Comparison of ENCODE assay signal across 11 mouse cellular contexts in genomic region chr19:26770592-26770991, GRCm38 (mm10).
A peak's percentile ranks its signal among the peaks of the same experiment; 100 is the strongest.
DNase-seq lines count a peak whose midpoint lies in the region; ATAC-seq and TF ChIP-seq lines count a peak whose summit lies in the region.
"Had no signal": no experiment of that assay in that cellular context is flagged by ENCODE, and none has a peak within 500 bp of the region (broad histone marks: within the 10 kb centered on the region; RNA-seq: fewer than 3 reads in every experiment).

No protein-coding gene starts in this region.

- H3K36me3 ChIP-seq in embryonic facial prominence, embryonic 13.5 days: peaks cover 51% of the 10 kb centered on the region
- peaks cover 22% of the 10 kb centered on the region for H3K36me3 ChIP-seq in forebrain, embryonic 12.5 days (replicated peaks)
- peaks cover 17% of the 10 kb centered on the region for H3K36me3 ChIP-seq in hindbrain, postnatal 0 days (ENCODE audit: insufficient read depth, low read length)
- H3K36me3 ChIP-seq in neural tube, embryonic 13.5 days: peaks cover 29% of the 10 kb centered on the region
- peaks cover 29% of the 10 kb centered on the region for H3K36me3 ChIP-seq in kidney, embryonic 16.5 days (ENCODE audit: insufficient read depth, low read length)
- H3K36me3 ChIP-seq: liver, embryonic 15.5 days had no signal

- TF ChIP-seq CTCF in hindbrain, postnatal 0 days (IDR thresholded peaks at IDR 0.05; ENCODE audit: low read depth): no peak

- H3K4me3 ChIP-seq in embryonic facial prominence, embryonic 13.5 days: no peak overlapping the region; the same call in 1 of the 2 replicates
- no peak overlapping the region for H3K4me3 ChIP-seq in forebrain, embryonic 12.5 days (replicated peaks)
- H3K4me3 ChIP-seq in hindbrain, postnatal 0 days (ENCODE audit: low read length): no peak overlapping the region
- H3K4me3 ChIP-seq in neural tube, embryonic 13.5 days: no peak overlapping the region
- H3K4me3 ChIP-seq in kidney, embryonic 16.5 days (ENCODE audit: low read length): no peak overlapping the region
- H3K4me3 ChIP-seq: liver, embryonic 15.5 days had no signal

- H3K27me3 ChIP-seq in embryonic facial prominence, embryonic 13.5 days: no peaks in the 10 kb centered on the region
- no peaks in the 10 kb centered on the region for H3K27me3 ChIP-seq in forebrain, embryonic 12.5 days
- H3K27me3 ChIP-seq in hindbrain, postnatal 0 days (ENCODE audit: insufficient read depth, low read length): no peaks in the 10 kb centered on the region
- no peaks in the 10 kb centered on the region for H3K27me3 ChIP-seq in neural tube, embryonic 13.5 days
- H3K27me3 ChIP-seq in kidney, embryonic 16.5 days (ENCODE audit: insufficient read depth, low read length): no peaks in the 10 kb centered on the region
- H3K27me3 ChIP-seq: liver, embryonic 15.5 days had no signal

- peak overlapping the region; percentile 46 for H3K4me2 ChIP-seq in embryonic facial prominence, embryonic 13.5 days
- peak overlapping the region; percentile 51 for H3K4me2 ChIP-seq in forebrain, embryonic 12.5 days
- H3K4me2 ChIP-seq in hindbrain, postnatal 0 days (ENCODE audit: low read depth, low read length): peak overlapping the region; percentile 46
- peak overlapping the region; percentile 40 for H3K4me2 ChIP-seq in neural tube, embryonic 13.5 days
- H3K4me2 ChIP-seq in kidney, embryonic 16.5 days (replicated peaks; ENCODE audit: low read depth, low read length): no peak overlapping the region
- H3K4me2 ChIP-seq: liver, embryonic 15.5 days had no signal

- 42% methylated on average over 6 of the region's 6 CpGs for WGBS in embryonic facial prominence, embryonic 13.5 days
- 14% methylated on average over 5 of the region's 6 CpGs for WGBS in forebrain, embryonic 12.5 days
- 9% methylated on average over 6 of the region's 6 CpGs for WGBS in hindbrain, postnatal 0 days
- whole genome bisulfite sequencing in neural tube, embryonic 13.5 days: 39% methylated on average over 6 of the region's 6 CpGs
- 72% methylated on average over 6 of the region's 6 CpGs for WGBS in kidney, embryonic 16.5 days

- peak; percentile 62 for DNase-seq in hindbrain, postnatal 0 days (ENCODE audit: low spot score)
- DNase-seq in urinary bladder, postnatal 36 days (ENCODE audit: low spot score in 2 of 2): no peak
- no peak for DNase-seq in kidney, postnatal 36 days
- DNase-seq: cerebellum, adult 8-10 months; gastrocnemius, postnatal 36 days; layer of hippocampus, postnatal 36 days had no signal

- ATAC-seq in embryonic facial prominence, embryonic 13.5 days (ENCODE audit: insufficient number of reproducible peaks, insufficient read depth, low FRiP score, low TSS enrichment, low read depth): no peak
- ATAC-seq in forebrain, embryonic 12.5 days (ENCODE audit: low FRiP score): peak; percentile 74
- ATAC-seq in hindbrain, postnatal 0 days: peak; percentile 72
- peak; percentile 68 for ATAC-seq in neural tube, embryonic 13.5 days (ENCODE audit: low read depth)
- ATAC-seq in kidney, embryonic 16.5 days (ENCODE audit: low FRiP score, low TSS enrichment): no peak

- H3K4me1 ChIP-seq in embryonic facial prominence, embryonic 13.5 days: peaks cover 25% of the 10 kb centered on the region
- peaks cover 33% of the 10 kb centered on the region for H3K4me1 ChIP-seq in forebrain, embryonic 12.5 days
- H3K4me1 ChIP-seq in hindbrain, postnatal 0 days (ENCODE audit: insufficient read depth, low read length): peaks cover 11% of the 10 kb centered on the region
- H3K4me1 ChIP-seq in neural tube, embryonic 13.5 days (replicated peaks): peaks cover 31% of the 10 kb centered on the region
- H3K4me1 ChIP-seq in kidney, embryonic 16.5 days (ENCODE audit: insufficient read depth, low read length): no peaks in the 10 kb centered on the region
- H3K4me1 ChIP-seq: liver, embryonic 15.5 days had no signal

- H3K9me3 ChIP-seq in embryonic facial prominence, embryonic 13.5 days: no peaks in the 10 kb centered on the region
- no peaks in the 10 kb centered on the region for H3K9me3 ChIP-seq in forebrain, embryonic 12.5 days
- H3K9me3 ChIP-seq in hindbrain, postnatal 0 days (ENCODE audit: low read length): no peaks in the 10 kb centered on the region
- no peaks in the 10 kb centered on the region for H3K9me3 ChIP-seq in neural tube, embryonic 13.5 days
- no peaks in the 10 kb centered on the region for H3K9me3 ChIP-seq in kidney, embryonic 16.5 days (ENCODE audit: low read length)
- H3K9me3 ChIP-seq: liver, embryonic 15.5 days had no signal

- peak overlapping the region; percentile 46; the same call in 1 of the 2 replicates for H3K9ac ChIP-seq in embryonic facial prominence, embryonic 13.5 days
- H3K9ac ChIP-seq in forebrain, embryonic 12.5 days: peak overlapping the region; percentile 38; the same call in 1 of the 2 replicates
- peak overlapping the region; percentile 39; the same call in 1 of the 2 replicates for H3K9ac ChIP-seq in hindbrain, postnatal 0 days (replicated peaks; ENCODE audit: low read length)
- H3K9ac ChIP-seq in neural tube, embryonic 13.5 days: peak overlapping the region; percentile 49
- H3K9ac ChIP-seq in kidney, embryonic 16.5 days (replicated peaks; ENCODE audit: low read length): no peak overlapping the region
- H3K9ac ChIP-seq: liver, embryonic 15.5 days had no signal

- H3K27ac ChIP-seq in embryonic facial prominence, embryonic 13.5 days: peak overlapping the region; percentile 90
- H3K27ac ChIP-seq in forebrain, embryonic 12.5 days: peak overlapping the region; percentile 98
- H3K27ac ChIP-seq in hindbrain, postnatal 0 days: peak overlapping the region; percentile 87
- H3K27ac ChIP-seq in neural tube, embryonic 13.5 days (replicated peaks): peak overlapping the region; percentile 95
- H3K27ac ChIP-seq in kidney, embryonic 16.5 days (ENCODE audit: low read length): no peak overlapping the region
- H3K27ac ChIP-seq: liver, embryonic 15.5 days had no signal

Comparison
In these comparisons a context has a peak if more than half of its experiments do, and no peak if none do; other contexts are left out.
1. ATAC-seq: peak in forebrain, embryonic 12.5 days (single experiment), hindbrain, postnatal 0 days (single experiment) and neural tube, embryonic 13.5 days (single experiment); none in embryonic facial prominence, embryonic 13.5 days (single experiment) and kidney, embryonic 16.5 days (single experiment).